Mouse (Mus musculus) MEL (cell line): Measurements from ENCODE around the gene Rep15. TPM values are rescaled to one million over a fixed set of nuclear protein-coding genes. Genes with fewer than 3 reads are reported as not detected.

Experiments
- DNase-seq: peaks from one replicate; pipeline ENCODE4 v3.0.0; 2011; ENCODE audit warnings: low read depth, low spot score
- H3K27ac ChIP-seq: 2 replicates; pipeline ENCODE4 v1.5.1; 2012; ENCODE audit warnings: low read depth, mild to moderate bottlenecking, control low read depth, low read length, moderate library complexity; ENCODE audit not compliant: control insufficient read depth
- H3K27me3 ChIP-seq, 2 experiments: fragments of 150-350 bp in 1 of 2; sonication (generic) in 1 of 2; 2 replicates each; pipeline ENCODE4 v1.6.1; 2012; ENCODE audit warnings: low read length in 2 of 2, mild to moderate bottlenecking in 2 of 2, improper control_type of control experiment in 1 of 2, moderate library complexity in 1 of 2; ENCODE audit not compliant: insufficient read depth in 2 of 2, control insufficient read depth in 1 of 2
- H3K36me3 ChIP-seq, 2 experiments: 2 replicates each; pipeline ENCODE4 v1.6.1; 2012 to 2014; ENCODE audit warnings: low read length in 2 of 2, improper control_type of control experiment in 1 of 2, inconsistent platforms in 1 of 2, mild to moderate bottlenecking in 1 of 2; ENCODE audit not compliant: insufficient read depth in 2 of 2, control insufficient read depth in 1 of 2
- H3K4me1 ChIP-seq, 2 experiments: fragments of 150-350 bp in 1 of 2; sonication (generic) in 1 of 2; 2 replicates each; pipeline ENCODE4 v1.6.1; 2012; ENCODE audit warnings: low read length in 2 of 2, improper control_type of control experiment in 1 of 2, mild to moderate bottlenecking in 1 of 2; ENCODE audit not compliant: insufficient read depth in 2 of 2, control insufficient read depth in 1 of 2
- H3K4me3 ChIP-seq, 2 experiments: fragments of 150-350 bp in 1 of 2; sonication (generic) in 1 of 2; 2 replicates each; pipeline ENCODE4 v1.5.1; 2012; ENCODE audit warnings: low read depth in 2 of 2, low read length in 2 of 2, mild to moderate bottlenecking in 2 of 2, moderate library complexity in 2 of 2, control low read depth in 1 of 2, improper control_type of control experiment in 1 of 2; ENCODE audit not compliant: control insufficient read depth in 1 of 2, insufficient read depth in 1 of 2
- H3K79me2 ChIP-seq: 2 replicates; pipeline ENCODE4 v1.6.1; 2012; ENCODE audit warnings: mild to moderate bottlenecking, low read length, moderate library complexity; ENCODE audit not compliant: control insufficient read depth, poor library complexity, insufficient read depth
- H3K9ac ChIP-seq: 2 replicates; pipeline ENCODE4 v1.6.1; 2012; ENCODE audit warnings: low read depth, mild to moderate bottlenecking, control low read depth, low read length, moderate library complexity; ENCODE audit not compliant: control insufficient read depth, poor library complexity, severe bottlenecking
- H3K9me3 ChIP-seq: fragments of 150-350 bp; sonication (generic); replicated peaks from 2 replicates; pipeline ENCODE4 v1.6.1; 2012; ENCODE audit warnings: mild to moderate bottlenecking, low read length, improper control_type of control experiment, moderate library complexity; ENCODE audit not compliant: insufficient read depth
- CHD1 ChIP-seq: IDR thresholded peaks from 2 replicates; pipeline ENCODE4 v1.6.1; 2012; ENCODE audit warnings: low read depth, mild to moderate bottlenecking, inconsistent platforms, low read length, improper control_type of control experiment
- CHD2 ChIP-seq: IDR thresholded peaks from 2 replicates; pipeline ENCODE4 v1.6.1; 2011; ENCODE audit warnings: low read length, improper control_type of control experiment
- CTCF ChIP-seq, 3 experiments: IDR thresholded peaks in 2 of 3; conservative IDR thresholded peaks in 1 of 3; 2 replicates each; pipeline ENCODE4 v1.5.1; 2011 to 2012; ENCODE audit warnings: low read length in 3 of 3, low read depth in 2 of 3, mild to moderate bottlenecking in 2 of 3, improper control_type of control experiment in 1 of 3, inconsistent platforms in 1 of 3, mixed read lengths in 1 of 3, moderate library complexity in 1 of 3; ENCODE audit not compliant: control insufficient read depth in 1 of 3, insufficient read depth in 1 of 3, poor library complexity in 1 of 3, severe bottlenecking in 1 of 3
- EP300 ChIP-seq, 2 experiments: IDR thresholded peaks; 2 replicates each; pipeline ENCODE4 v1.6.1; 2011; ENCODE audit warnings: improper control_type of control experiment in 2 of 2, low read length in 2 of 2, low read depth in 1 of 2, mild to moderate bottlenecking in 1 of 2
- GABPA ChIP-seq: IDR thresholded peaks from 2 replicates; pipeline ENCODE4 v1.6.1; 2012; ENCODE audit warnings: low read depth, mild to moderate bottlenecking, inconsistent platforms, low read length, improper control_type of control experiment, moderate library complexity
- HCFC1 ChIP-seq: IDR thresholded peaks from 2 replicates; pipeline ENCODE4 v1.6.1; 2012; ENCODE audit warnings: low read depth, mild to moderate bottlenecking, inconsistent platforms, low read length, improper control_type of control experiment, moderate library complexity
- JUND ChIP-seq: IDR thresholded peaks from 2 replicates; pipeline ENCODE4 v1.6.1; 2011; ENCODE audit warnings: low read depth, mild to moderate bottlenecking, improper control_type of control experiment, low read length
- MYB ChIP-seq: IDR thresholded peaks from 2 replicates; pipeline ENCODE4 v1.6.1; 2011; ENCODE audit warnings: mild to moderate bottlenecking, low read depth, low read length, improper control_type of control experiment
- NELFE ChIP-seq: IDR thresholded peaks from 2 replicates; pipeline ENCODE4 v1.6.1; 2011; ENCODE audit warnings: low read depth, low read length, improper control_type of control experiment
- NRF1 ChIP-seq: IDR thresholded peaks from 2 replicates; pipeline ENCODE4 v1.6.1; 2014; ENCODE audit warnings: low read depth, mild to moderate bottlenecking, inconsistent platforms, low read length, improper control_type of control experiment, moderate library complexity; ENCODE audit not compliant: poor library complexity, insufficient read depth, severe bottlenecking
- POLR2AphosphoS2 ChIP-seq: IDR thresholded peaks from 2 replicates; pipeline ENCODE4 v1.6.1; 2011; ENCODE audit warnings: low read length, improper control_type of control experiment
- RAD21 ChIP-seq: IDR thresholded peaks from 2 replicates; pipeline ENCODE4 v1.6.1; 2011; ENCODE audit warnings: mild to moderate bottlenecking, low read depth, low read length, improper control_type of control experiment
- TBP ChIP-seq: IDR thresholded peaks from 2 replicates; pipeline ENCODE4 v1.8.0; 2011; ENCODE audit warnings: low read depth, low read length, improper control_type of control experiment
- TCF12 ChIP-seq: IDR thresholded peaks from 2 replicates; pipeline ENCODE4 v1.6.1; 2014; ENCODE audit warnings: low read depth, mild to moderate bottlenecking, inconsistent platforms, low read length, improper control_type of control experiment, moderate library complexity
- ZC3H11A ChIP-seq: IDR thresholded peaks from 2 replicates; pipeline ENCODE4 v1.6.1; 2012; ENCODE audit warnings: low read depth, mild to moderate bottlenecking, inconsistent platforms, low read length, improper control_type of control experiment
- ZKSCAN1 ChIP-seq: IDR thresholded peaks from 2 replicates; pipeline ENCODE4 v1.6.1; 2012; ENCODE audit warnings: low read depth, mild to moderate bottlenecking, inconsistent platforms, low read length, improper control_type of control experiment, moderate library complexity
- ZNF384 ChIP-seq: IDR thresholded peaks from 2 replicates; pipeline ENCODE4 v1.6.1; 2012; ENCODE audit warnings: low read depth, mild to moderate bottlenecking, inconsistent platforms, low read length, improper control_type of control experiment
- polyA plus RNA-seq, 2 experiments: library from polyadenylated mRNA; stranded (reverse) in 1 of 2; unstranded in 1 of 2; fragments of >175 nt in 1 of 2; fragments of >200 nt in 1 of 2; gene quantifications; 2 replicates each; pipeline versions ENCODE4 v1.2.1 to v1.2.4; 2012; ENCODE audit warnings: low replicate concordance in 2 of 2, low read depth in 1 of 2; ENCODE audit not compliant: insufficient read length in 2 of 2, insufficient read depth in 1 of 2, missing spikeins in 1 of 2
- total RNA-seq: library from RNA; depleted of rRNA; stranded (reverse); fragments of 300-350 nt; gene quantifications from 2 replicates; pipeline ENCODE4 v1.2.3, GENCODE M21; 2012

The Rep15 gene
- total and polyA plus RNA-seq, 3 experiments: 0.31 to 0.43 TPM; not detected in 1

GRCm38 (mm10) chr6:147017906-147018305 lies 14.5 kb upstream of the Rep15 start:
- no peaks in the 10 kb centered on the region for H3K79me2 ChIP-seq
- no peaks in the 10 kb centered on the region for H3K4me1 ChIP-seq
- no peak overlapping the region for H3K27ac ChIP-seq
- DNase-seq: no peak
- no peak overlapping the region for H3K4me3 ChIP-seq
- TF ChIP-seq ZNF384 (no peak), RAD21 (no peak), MYB (no peak), EP300 (IDR thresholded peaks at IDR 0.05; ENCODE audit: low read depth in 1 of 2, low read length in 2 of 2) (no peak), POLR2AphosphoS2 (no peak), ZKSCAN1 (no peak), NELFE (no peak), JUND (no peak), TBP (no peak), ZC3H11A (no peak), CHD2 (no peak)
- TF ChIP-seq, all 39 proteins: peak for 0
- Histone ChIP-seq H3K27me3 (no peaks in the 10 kb centered on the region), H3K36me3 (no peaks in the 10 kb centered on the region), H3K9me3 (no peaks in the 10 kb centered on the region), H3K9ac (no peak overlapping the region)

DNA sequence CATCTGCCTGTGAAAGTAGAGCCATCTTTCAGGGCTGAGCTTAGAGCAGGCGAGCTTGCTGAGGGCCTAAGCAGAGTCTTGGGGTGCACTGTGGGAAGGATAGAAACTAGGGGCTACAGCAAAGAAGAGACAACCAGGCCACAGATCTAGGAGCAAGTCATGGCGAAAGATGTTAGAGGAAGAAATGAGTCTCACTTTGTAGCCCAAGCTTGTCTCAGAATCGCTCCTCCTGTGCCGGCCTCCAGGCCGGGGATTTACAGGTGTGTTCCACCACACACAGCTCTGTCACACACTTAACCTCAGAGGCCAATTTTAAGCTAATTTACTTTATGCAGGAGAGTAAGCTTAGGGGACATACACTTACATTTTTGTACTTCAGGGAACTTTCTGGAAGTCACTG lies 14.0 kb upstream of the Rep15 start:
- Histone ChIP-seq H3K27me3 (no peaks in the 10 kb centered on the region), H3K4me1 (peaks cover 0 to 2% of the 10 kb centered on the region in 2 experiments; a peak in 2 of 4 replicates), H3K9me3 (no peaks in the 10 kb centered on the region), H3K27ac (no peak overlapping the region), H3K36me3 (no peaks in the 10 kb centered on the region), H3K9ac (no peak overlapping the region), H3K79me2 (no peaks in the 10 kb centered on the region), H3K4me3 (no peak overlapping the region)
- DNase-seq: no peak
- TF ChIP-seq TCF12 (no peak), CTCF (IDR thresholded peaks at IDR 0.05 in 2 of 3, conservative IDR thresholded peaks at IDR 0.05 in 1 of 3; ENCODE audit: control insufficient read depth in 1 of 3, insufficient read depth in 1 of 3, low read depth in 2 of 3, low read length in 3 of 3, poor library complexity in 1 of 3, severe bottlenecking in 1 of 3) (no peak), GABPA (no peak), JUND (no peak)
- TF ChIP-seq, all 39 proteins: peak for 0

GRCm38 (mm10) chr6:147021181-147021580 lies 11.2 kb upstream of the Rep15 start:
- TF ChIP-seq CHD1: no peak
- no peak for TF ChIP-seq RAD21
- no peak for TF ChIP-seq HCFC1
- no peak for TF ChIP-seq NRF1
- TF ChIP-seq, all 39 proteins: peak for 0
- no peaks in the 10 kb centered on the region for H3K9me3 ChIP-seq
- no peak for DNase-seq
- H3K36me3 ChIP-seq: no peaks in the 10 kb centered on the region; a peak in 1 of 4 replicates
- no peak overlapping the region for H3K27ac ChIP-seq
- H3K27me3 ChIP-seq: no peaks in the 10 kb centered on the region
- H3K4me1 ChIP-seq: peaks cover 2 to 7% of the 10 kb centered on the region in 2 experiments; a peak in 3 of 4 replicates
- no peaks in the 10 kb centered on the region for H3K79me2 ChIP-seq
- H3K9ac ChIP-seq: no peak overlapping the region
- H3K4me3 ChIP-seq: no peak overlapping the region
